Mouse (Mus musculus): ENCODE results near the gene Rcc1. TPM values are rescaled to one million over a fixed set of nuclear protein-coding genes. Genes with fewer than 3 reads are reported as not detected.

Rcc1 gene
- total RNA-seq (2017) = 2.9 to 7.7 TPM (median 6.1 TPM) in 3 replicates

GRCm38 (mm10) chr4:132353481-132353885, at the start of gene Rcc1:
Gene Rcc1, minus strand, starts transcription at chr4:132353605.
- ATAC-seq (replicated peaks; ENCODE audit: insufficient number of reproducible peaks, low FRiP score, low TSS enrichment, poor library complexity, severe bottlenecking) = peak; percentile 96

DNA sequence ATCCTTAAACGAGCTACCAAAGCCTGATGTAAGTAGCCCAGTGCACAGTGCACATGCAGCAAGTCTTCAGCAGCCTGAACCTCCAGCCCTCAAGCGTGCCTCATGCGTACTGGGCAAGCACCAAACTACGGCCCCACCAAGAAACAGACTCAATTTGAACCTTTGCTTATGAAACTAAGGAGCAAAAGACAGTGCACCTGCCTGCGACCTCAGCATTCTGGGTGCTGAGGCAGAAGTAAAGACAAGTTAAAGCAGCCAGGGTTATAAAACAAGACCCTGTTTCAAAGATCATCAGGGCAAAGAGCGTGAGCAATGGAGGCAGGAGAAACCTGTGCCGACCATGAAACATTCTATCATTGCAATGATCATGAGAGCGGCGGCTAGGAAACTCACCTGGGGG, 47.6 kb upstream of the Rcc1 start:
- ATAC-seq (replicated peaks; ENCODE audit: insufficient number of reproducible peaks, low FRiP score, low TSS enrichment, poor library complexity, severe bottlenecking) = no peak

DNA sequence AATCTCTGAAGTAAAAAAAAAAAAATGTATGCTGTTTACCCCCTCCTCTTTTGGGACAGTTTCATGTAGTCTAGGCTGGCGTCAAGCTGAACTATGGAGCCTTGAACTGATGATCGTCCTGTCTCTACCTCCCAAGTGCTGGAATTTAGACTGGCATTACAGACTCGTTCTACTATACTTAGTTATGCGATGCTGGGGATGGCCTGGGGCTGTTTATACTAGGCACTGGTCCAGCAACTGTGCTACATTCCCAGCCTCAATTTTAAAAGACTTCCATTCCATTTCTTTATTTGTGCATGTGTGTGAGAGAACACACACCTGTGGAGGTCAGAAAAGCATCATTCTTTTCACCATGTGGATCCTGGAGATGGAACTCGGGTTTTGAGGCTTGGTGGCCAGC, 45.5 kb upstream of the Rcc1 start:
- no peak for ATAC-seq (replicated peaks; ENCODE audit: insufficient number of reproducible peaks, low FRiP score, low TSS enrichment, poor library complexity, severe bottlenecking)

- ATAC-seq (replicated peaks; ENCODE audit: insufficient number of reproducible peaks, low FRiP score, low TSS enrichment, poor library complexity, severe bottlenecking) = no peak
Observed at GRCm38 (mm10) chr4:132398045-132398774, 44.8 kb upstream of the Rcc1 start.

- ATAC-seq (replicated peaks; ENCODE audit: insufficient number of reproducible peaks, low FRiP score, low TSS enrichment, poor library complexity, severe bottlenecking) = no peak
Observed at GRCm38 (mm10) chr4:132397120-132397519, 43.7 kb upstream of the Rcc1 start.

DNA sequence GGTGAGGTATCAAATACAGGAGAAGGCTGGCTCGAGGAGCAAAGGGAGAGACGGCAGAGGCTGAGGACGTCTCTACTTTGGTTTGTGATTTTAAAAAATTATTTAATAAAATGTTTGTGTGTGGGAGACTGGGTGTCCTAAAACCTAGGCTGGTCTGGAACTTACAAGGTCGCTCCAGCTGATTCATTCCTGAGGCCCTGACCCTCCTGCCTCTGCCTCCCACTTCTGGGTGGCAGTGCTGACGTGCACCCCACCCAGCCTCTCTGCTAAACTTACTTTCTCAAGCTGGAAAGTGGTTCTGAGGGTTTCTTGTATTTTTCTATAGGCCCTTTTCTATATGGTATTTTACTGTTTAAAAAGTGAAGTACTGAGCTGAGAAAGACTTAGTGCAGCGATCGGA, 42.8 kb upstream of the Rcc1 start:
- ATAC-seq (replicated peaks; ENCODE audit: insufficient number of reproducible peaks, low FRiP score, low TSS enrichment, poor library complexity, severe bottlenecking) = no peak

DNA sequence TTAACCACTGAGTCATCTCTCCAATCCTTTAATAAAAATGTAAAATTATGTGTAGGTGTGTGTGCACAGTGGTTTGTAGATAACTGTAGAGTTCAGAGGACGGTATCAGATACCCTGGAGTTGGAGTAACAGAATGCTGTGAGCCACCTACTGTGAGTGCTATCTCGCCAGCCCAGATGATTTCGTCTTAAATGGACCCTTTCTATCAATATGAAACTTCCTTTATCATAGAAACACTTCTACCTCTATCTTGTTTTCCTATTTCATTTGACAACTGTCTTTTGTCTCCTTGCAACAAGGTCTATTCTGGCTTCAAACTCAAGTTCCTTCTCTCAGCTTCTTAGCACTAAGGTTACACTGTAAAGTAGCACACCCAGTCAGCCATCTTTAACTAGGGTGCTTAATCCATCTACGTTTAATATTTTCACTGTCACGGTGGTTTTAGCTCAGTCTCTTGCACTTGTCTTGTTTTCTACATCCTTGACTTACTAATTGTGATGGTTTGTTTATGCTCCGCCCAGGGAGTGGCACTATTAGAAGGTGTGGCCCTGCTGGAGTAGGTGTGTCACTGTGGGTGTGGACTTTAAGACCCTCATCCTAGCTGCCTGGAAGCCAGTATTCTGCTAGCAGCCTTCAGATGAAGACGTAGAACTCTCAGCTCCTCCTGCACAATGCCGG, 37.8 kb upstream of the Rcc1 start:
- ATAC-seq (replicated peaks; ENCODE audit: insufficient number of reproducible peaks, low FRiP score, low TSS enrichment, poor library complexity, severe bottlenecking) = no peak

- no peak for ATAC-seq (replicated peaks; ENCODE audit: insufficient number of reproducible peaks, low FRiP score, low TSS enrichment, poor library complexity, severe bottlenecking)
Observed at GRCm38 (mm10) chr4:132389302-132389701, 35.9 kb upstream of the Rcc1 start.

DNA sequence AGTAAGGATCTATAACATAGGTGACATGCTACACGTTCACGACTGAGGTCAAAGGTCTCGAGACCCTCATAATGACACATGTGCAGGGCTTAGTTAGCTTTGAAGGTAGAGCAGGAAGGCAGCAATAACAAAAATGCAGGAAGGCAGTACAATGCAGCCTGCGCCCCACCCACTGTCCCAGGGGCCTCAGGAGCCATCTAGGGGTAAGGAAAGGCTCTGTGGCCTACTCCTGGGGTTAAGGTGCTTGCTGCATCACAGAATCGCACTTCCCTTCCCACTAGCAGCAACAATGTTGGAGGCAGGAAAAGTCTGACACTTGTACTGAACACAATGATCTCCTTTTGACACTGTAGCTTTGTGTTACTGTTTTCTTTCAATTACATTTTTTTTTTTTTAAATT, 34.2 kb upstream of the Rcc1 start:
- ATAC-seq (replicated peaks; ENCODE audit: insufficient number of reproducible peaks, low FRiP score, low TSS enrichment, poor library complexity, severe bottlenecking) = no peak

DNA sequence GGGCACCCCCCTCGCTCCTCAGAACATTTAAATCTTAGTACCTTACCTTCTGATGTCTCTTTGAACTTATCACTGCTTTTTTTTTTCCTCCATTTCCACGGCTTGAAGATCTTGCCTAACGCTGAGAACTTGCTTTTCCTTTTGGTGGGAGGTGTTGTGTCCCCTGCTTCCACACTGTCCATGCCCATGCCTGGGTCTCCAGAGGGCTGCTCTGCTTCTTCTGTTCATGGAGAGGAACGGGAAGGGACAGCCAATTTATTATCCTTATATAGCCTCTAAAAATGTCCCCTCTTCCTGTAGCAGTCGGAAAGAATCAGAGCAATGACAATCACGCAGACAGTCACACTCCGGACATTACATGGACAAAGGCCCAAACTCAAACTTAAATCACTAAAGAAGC, 33.4 kb upstream of the Rcc1 start:
- ATAC-seq (replicated peaks; ENCODE audit: insufficient number of reproducible peaks, low FRiP score, low TSS enrichment, poor library complexity, severe bottlenecking) = no peak

GRCm38 (mm10) chr4:132385771-132386410, 32.5 kb upstream of the Rcc1 start:
- ATAC-seq (replicated peaks; ENCODE audit: insufficient number of reproducible peaks, low FRiP score, low TSS enrichment, poor library complexity, severe bottlenecking) = no peak

GRCm38 (mm10) chr4:132383455-132383854, 30.1 kb upstream of the Rcc1 start:
- ATAC-seq (replicated peaks; ENCODE audit: insufficient number of reproducible peaks, low FRiP score, low TSS enrichment, poor library complexity, severe bottlenecking) = no peak

GRCm38 (mm10) chr4:132382296-132382695, 28.9 kb upstream of the Rcc1 start:
- peak; percentile 56; the same call in 1 of the 2 replicates for ATAC-seq (replicated peaks; ENCODE audit: insufficient number of reproducible peaks, low FRiP score, low TSS enrichment, poor library complexity, severe bottlenecking)

- ATAC-seq (replicated peaks; ENCODE audit: insufficient number of reproducible peaks, low FRiP score, low TSS enrichment, poor library complexity, severe bottlenecking) = no peak
Observed at GRCm38 (mm10) chr4:132380965-132381616, 27.7 kb upstream of the Rcc1 start.

- ATAC-seq (replicated peaks; ENCODE audit: insufficient number of reproducible peaks, low FRiP score, low TSS enrichment, poor library complexity, severe bottlenecking) = no peak
Observed at GRCm38 (mm10) chr4:132373820-132374219, 20.4 kb upstream of the Rcc1 start.

- no peak for ATAC-seq (replicated peaks; ENCODE audit: insufficient number of reproducible peaks, low FRiP score, low TSS enrichment, poor library complexity, severe bottlenecking)
Observed at GRCm38 (mm10) chr4:132369953-132370750, 16.7 kb upstream of the Rcc1 start.

GRCm38 (mm10) chr4:132367480-132368201, 14.2 kb upstream of the Rcc1 start:
- no peak for ATAC-seq (replicated peaks; ENCODE audit: insufficient number of reproducible peaks, low FRiP score, low TSS enrichment, poor library complexity, severe bottlenecking)

DNA sequence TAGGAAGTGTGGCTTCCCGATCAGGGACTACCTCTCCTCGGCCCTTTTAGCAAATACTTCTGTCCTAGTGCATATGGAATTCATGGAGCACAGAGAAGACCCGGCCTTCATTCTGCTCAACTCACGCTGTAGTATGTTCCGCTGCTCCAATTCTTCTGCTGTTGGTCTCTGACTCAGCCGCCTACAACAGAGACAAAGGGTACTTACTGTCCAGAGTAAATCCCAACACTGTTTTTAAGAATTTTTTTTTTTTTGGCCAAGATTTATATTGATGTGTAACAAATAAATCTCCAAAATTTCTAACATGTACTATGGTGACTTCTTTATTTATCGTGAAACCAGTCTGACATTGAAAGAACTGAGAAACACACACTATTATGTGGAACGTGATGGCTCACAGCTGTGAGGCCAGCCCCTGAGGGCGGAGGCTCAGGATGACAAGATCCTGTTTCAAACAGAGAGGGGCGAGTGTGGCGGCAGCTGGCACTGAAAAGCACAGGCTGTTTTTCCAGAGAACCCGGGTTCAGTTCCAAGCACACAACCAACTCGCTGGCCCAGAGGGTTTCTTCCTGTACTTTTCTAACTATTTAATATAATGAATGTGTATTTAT, 12.2 kb upstream of the Rcc1 start:
- ATAC-seq (replicated peaks; ENCODE audit: insufficient number of reproducible peaks, low FRiP score, low TSS enrichment, poor library complexity, severe bottlenecking) = no peak

Data from monocyte, adult 5-6 weeks (primary cell).